Mouse (Mus musculus) lung, embryonic 14.5 days (tissue): ENCODE data around the gene Fryl. TPM values are rescaled to one million over a fixed set of nuclear protein-coding genes. Genes with fewer than 3 reads are reported as not detected.

Experiments used
- ATAC-seq: fragments of 200-750 bp; cut with Nextera tagmentation; 2 replicates; pipeline ENCODE4 v1.8.0; 2017; ENCODE audit warnings: mild to moderate bottlenecking, moderate TSS enrichment, moderate library complexity; ENCODE audit not compliant: insufficient read depth
- DNase-seq: peaks from one replicate; pipeline ENCODE4 v3.0.0-alpha.2; 2015
- H3K27ac ChIP-seq: fragments of 300-500 bp; sonication (generic); 2 replicates; pipeline ENCODE4 v1.5.1; 2014; ENCODE audit warnings: low read depth, mild to moderate bottlenecking, moderate library complexity
- H3K27me3 ChIP-seq: fragments of 300-500 bp; sonication (generic); 2 replicates; pipeline ENCODE4 v1.6.1; 2014; ENCODE audit warnings: low read length, control low read depth; ENCODE audit not compliant: insufficient read depth
- H3K36me3 ChIP-seq: fragments of 300-500 bp; sonication (generic); 2 replicates; pipeline ENCODE4 v1.6.1; 2014; ENCODE audit warnings: control low read depth; ENCODE audit not compliant: insufficient read depth
- H3K4me1 ChIP-seq: fragments of 300-500 bp; sonication (generic); 2 replicates; pipeline ENCODE4 v1.6.1; 2014; ENCODE audit warnings: antibody characterized with exemption, control low read depth; ENCODE audit not compliant: insufficient read depth
- H3K4me2 ChIP-seq: fragments of 300-500 bp; sonication (generic); 2 replicates; pipeline ENCODE4 v1.6.1; 2014; ENCODE audit warnings: mild to moderate bottlenecking
- H3K4me3 ChIP-seq: fragments of 300-500 bp; sonication (generic); 2 replicates; pipeline ENCODE4 v1.5.1; 2014; ENCODE audit warnings: low read depth, low read length
- H3K9ac ChIP-seq: fragments of 300-500 bp; sonication (generic); 2 replicates; pipeline ENCODE4 v1.6.1; 2014
- H3K9me3 ChIP-seq: fragments of 300-500 bp; sonication (generic); 2 replicates; pipeline ENCODE4 v1.6.1; 2016; ENCODE audit warnings: low read depth, low read length, control low read depth
- CTCF ChIP-seq: IDR thresholded peaks from 2 replicates; pipeline ENCODE4 v1.5.1; 2016; ENCODE audit warnings: antibody characterized with exemption, low read depth
- WGBS: fragments of 180-500 bp; shearing (Covaris S2); extraction: QIAGEN DNeasy Blood & Tissue Kit; methylation state at CpG from one replicate; pipeline ENCODE4 v1.1.7; 2014; 5-methylcytosine and 5-hydroxymethylcytosine counted together
- polyA plus RNA-seq: library from polyadenylated mRNA; unstranded; fragments of >200 nt; fragmentation: Nextera tagmentation; extraction: Ambion mirVana; gene quantifications from 2 replicates; pipeline ENCODE4 v1.2.1, GENCODE M21; 2014

Gene Fryl
- polyA plus RNA-seq, 1 experiment from 2014 or later, result 22.6 TPM

DNA sequence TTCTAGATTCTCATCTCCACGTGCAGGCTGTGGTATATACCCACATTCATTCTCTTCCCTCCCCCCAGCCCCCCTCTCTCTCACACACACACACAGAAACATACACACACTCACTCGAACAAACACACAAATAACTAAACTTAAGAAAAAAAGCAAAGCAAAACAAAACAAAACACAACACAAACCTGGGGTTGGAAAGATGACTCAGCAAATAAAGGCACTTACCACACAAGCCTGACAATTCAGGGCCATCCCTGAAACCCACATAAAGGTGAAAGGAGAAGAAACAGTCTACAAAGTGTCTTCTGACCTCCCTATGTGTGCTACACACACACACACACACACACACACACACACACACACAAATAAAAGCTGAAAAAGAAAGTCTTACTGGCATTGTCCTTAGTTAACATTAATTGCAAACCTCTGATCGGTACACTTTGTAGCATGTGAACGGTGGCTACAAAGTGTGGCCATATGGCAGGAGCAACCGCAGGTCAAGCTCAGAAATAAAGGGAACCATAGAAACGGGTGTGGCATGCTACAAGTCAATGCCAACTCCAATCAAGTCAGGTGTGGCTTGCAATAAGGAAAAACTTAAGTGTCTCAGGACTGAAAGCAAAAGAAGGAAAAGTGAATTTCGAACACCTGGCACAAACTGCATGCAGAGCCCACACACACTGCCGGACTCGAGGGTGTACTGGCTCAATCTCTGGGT, 66.8 kb downstream of the Fryl start:
- no peaks in the 10 kb centered on the region for H3K36me3 ChIP-seq
- H3K9me3 ChIP-seq, result no peaks in the 10 kb centered on the region
- no peak for TF ChIP-seq CTCF
- H3K4me2 ChIP-seq, result no peak overlapping the region; the same call in 1 of the 2 replicates
- ATAC-seq, result no peak
- no peak overlapping the region for H3K9ac ChIP-seq
- H3K27me3 ChIP-seq, result no peaks in the 10 kb centered on the region
- no peaks in the 10 kb centered on the region for H3K4me1 ChIP-seq
- H3K4me3 ChIP-seq, result no peak overlapping the region
- 82% methylated on average over 9 of the region's 9 CpGs for WGBS
- no peak overlapping the region for H3K27ac ChIP-seq
- DNase-seq, result no peak

DNA sequence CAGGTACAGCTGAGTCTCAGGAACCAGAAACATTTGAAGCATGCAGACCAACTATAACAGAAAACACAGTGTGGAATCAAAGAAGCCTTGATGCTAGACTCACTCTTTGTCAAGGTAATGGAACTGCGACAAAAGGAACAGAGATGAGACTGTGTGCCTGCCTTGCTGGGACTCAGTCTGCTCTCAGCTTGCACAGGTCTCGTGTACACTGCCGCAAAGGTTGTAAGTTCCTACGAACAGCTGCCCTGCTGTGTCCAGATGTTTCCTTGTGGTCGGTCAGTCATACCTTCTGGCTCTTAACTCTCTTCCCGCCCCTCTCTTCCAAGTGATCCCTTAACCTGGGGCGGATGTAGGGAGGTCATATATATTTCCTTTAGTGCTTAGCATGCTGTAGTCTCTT, 67.8 kb downstream of the Fryl start:
- no peaks in the 10 kb centered on the region for H3K4me1 ChIP-seq
- 68% methylated on average over 7 of the region's 7 CpGs for whole genome bisulfite sequencing
- H3K4me3 ChIP-seq, result no peak overlapping the region
- ATAC-seq, result no peak
- H3K9me3 ChIP-seq, result no peaks in the 10 kb centered on the region
- H3K9ac ChIP-seq, result no peak overlapping the region
- no peaks in the 10 kb centered on the region for H3K36me3 ChIP-seq
- H3K4me2 ChIP-seq, result no peak overlapping the region
- no peaks in the 10 kb centered on the region for H3K27me3 ChIP-seq
- no peak overlapping the region for H3K27ac ChIP-seq
- TF ChIP-seq CTCF, result no peak
- no peak for DNase-seq

DNA sequence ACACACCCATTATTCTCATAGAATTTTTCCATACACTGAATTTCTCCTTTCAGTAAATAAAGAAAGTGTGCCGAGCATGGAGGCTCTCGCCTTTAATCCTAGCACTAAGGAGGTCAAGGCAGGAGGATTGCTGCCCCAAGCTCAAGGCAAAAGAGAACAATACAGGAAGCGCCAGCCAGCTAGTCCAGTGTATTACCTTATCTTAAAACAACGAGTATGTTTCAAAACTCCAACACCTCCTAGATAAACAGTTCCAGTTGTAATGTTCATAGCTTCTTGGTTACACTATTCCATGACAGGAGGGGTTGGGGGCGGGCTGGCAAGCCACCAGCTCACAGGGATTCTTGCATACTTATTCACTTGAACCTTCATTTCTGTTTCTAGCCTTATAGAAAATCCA, 68.3 kb downstream of the Fryl start:
- DNase-seq (no peak), ATAC-seq (no peak)
- no peak overlapping the region for H3K9ac ChIP-seq
- no peak for TF ChIP-seq CTCF
- 44% methylated on average over 5 of the region's 5 CpGs for WGBS
- H3K4me2 ChIP-seq, result no peak overlapping the region
- H3K4me1 ChIP-seq, result no peaks in the 10 kb centered on the region
- H3K27me3 ChIP-seq, result no peaks in the 10 kb centered on the region
- no peak overlapping the region for H3K4me3 ChIP-seq
- no peaks in the 10 kb centered on the region for H3K9me3 ChIP-seq
- no peak overlapping the region for H3K27ac ChIP-seq
- no peaks in the 10 kb centered on the region for H3K36me3 ChIP-seq

DNA sequence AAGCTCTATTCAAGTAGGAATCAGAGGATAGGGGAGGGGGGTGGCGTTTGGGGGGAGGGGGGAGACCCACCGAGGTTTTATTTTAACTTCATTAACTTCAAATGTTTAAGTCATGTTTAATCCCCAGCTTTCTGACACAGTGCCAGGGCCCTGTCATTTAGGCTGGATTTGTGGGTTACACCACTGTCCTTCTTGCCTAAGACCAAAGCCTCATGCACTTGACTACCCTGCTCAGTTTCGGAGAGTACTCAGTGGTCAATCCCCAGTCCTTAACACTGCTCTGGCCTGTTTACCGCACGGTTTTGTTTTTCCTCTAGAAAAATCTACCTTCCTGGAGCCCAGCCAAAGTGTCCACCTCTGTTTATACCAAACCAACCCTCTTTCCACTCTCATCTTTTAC, 69.5 kb downstream of the Fryl start:
- H3K36me3 ChIP-seq, result no peaks in the 10 kb centered on the region
- 69% methylated on average over 5 of the region's 5 CpGs for WGBS

DNA sequence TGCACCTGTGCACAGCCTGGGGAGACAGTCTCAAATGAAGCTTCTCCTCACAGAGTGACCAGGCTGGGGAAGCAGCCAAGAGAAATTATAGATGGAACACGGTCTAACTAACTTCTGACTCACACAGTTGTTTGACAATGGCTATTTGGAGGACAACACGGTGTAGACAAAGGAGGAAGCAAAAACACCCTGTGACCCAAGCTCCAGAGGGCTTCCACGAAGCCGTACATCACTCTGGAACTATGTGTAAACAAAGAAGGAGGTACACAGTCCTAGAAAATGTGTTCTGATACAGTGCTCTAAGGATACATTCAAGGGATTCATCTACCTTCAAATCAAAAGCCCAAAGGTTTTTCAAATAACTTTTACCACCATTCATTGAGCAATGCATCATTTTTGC, 71.0 kb downstream of the Fryl start:
- Histone ChIP-seq H3K9ac (no peak overlapping the region), H3K4me2 (no peak overlapping the region), H3K9me3 (no peaks in the 10 kb centered on the region), H3K36me3 (no peaks in the 10 kb centered on the region), H3K4me1 (no peaks in the 10 kb centered on the region), H3K27me3 (no peaks in the 10 kb centered on the region), H3K27ac (no peak overlapping the region), H3K4me3 (no peak overlapping the region)
- 57% methylated on average over 4 of the region's 4 CpGs for WGBS
- no peak for DNase-seq
- TF ChIP-seq CTCF, result no peak
- no peak for ATAC-seq

More for the DNA sequence above, 69.5 kb downstream of the Fryl start:
- no peaks in the 10 kb centered on the region for H3K9me3 ChIP-seq
- ATAC-seq, result no peak
- H3K4me1 ChIP-seq, result no peaks in the 10 kb centered on the region
- H3K4me3 ChIP-seq, result no peak overlapping the region
- DNase-seq, result no peak
- no peaks in the 10 kb centered on the region for H3K27me3 ChIP-seq
- H3K9ac ChIP-seq, result no peak overlapping the region
- TF ChIP-seq CTCF, result no peak
- H3K27ac ChIP-seq, result no peak overlapping the region
- H3K4me2 ChIP-seq, result no peak overlapping the region

DNA sequence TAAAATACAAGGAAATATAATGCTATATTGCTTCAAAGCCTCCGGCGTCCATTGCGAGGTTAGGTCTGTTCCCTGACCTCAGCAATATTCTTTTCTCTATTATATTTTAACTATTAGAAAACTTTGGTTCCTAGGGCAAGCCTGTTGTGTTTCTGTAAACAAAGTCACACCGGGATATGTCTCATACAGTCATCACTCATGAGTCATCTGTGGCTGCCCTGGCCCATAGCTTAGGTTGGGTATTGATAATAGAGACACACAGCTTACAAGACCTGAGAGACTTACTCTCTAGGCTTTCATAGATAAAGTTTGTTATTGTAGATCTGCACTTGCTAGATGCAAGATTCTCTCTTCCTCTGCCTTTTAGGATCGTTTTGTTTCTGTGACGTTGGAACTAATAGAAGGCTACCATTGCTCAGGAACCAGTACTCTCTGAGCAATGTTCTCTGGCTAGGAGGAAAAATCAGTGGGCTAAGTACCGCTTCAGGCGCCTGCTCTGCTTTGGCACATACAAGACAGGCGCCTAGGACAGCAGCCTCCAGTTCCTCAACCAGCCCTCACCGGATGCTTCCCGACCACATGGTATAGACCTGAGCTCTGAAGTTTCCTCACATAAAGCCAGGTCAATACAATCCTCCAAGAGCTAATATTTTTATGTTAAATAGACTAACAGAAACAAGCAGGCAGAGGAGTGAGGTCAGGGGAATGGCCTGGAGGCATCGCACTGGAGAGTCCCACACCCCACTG, 73.5 kb downstream of the Fryl start:
- Histone ChIP-seq H3K27me3 (no peaks in the 10 kb centered on the region), H3K4me1 (no peaks in the 10 kb centered on the region), H3K4me3 (no peak overlapping the region), H3K4me2 (no peak overlapping the region), H3K36me3 (no peaks in the 10 kb centered on the region), H3K9me3 (no peaks in the 10 kb centered on the region), H3K9ac (no peak overlapping the region), H3K27ac (no peak overlapping the region)
- no peak for TF ChIP-seq CTCF
- ATAC-seq (no peak), DNase-seq (no peak)
- 83% methylated on average over 12 of the region's 12 CpGs for WGBS

DNA sequence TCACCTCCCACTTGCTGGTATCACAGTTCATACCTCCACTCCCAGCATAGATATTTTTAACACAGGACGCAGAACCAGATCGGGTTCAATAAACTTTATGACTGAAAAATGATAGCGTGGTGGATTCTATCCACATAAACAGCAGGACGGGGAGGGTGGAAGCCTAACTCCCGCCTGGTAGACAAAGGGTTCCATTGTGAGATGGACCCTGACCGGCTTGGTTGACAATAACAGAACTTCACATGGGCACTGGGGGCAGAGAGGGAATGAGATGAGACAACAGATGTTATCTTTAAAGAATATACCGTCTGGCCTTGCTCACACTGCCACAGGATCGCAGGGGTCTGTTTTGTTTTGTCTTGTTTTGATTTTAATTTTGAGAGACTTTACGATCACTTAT, 74.2 kb downstream of the Fryl start:
- Histone ChIP-seq H3K4me3 (no peak overlapping the region), H3K9ac (no peak overlapping the region), H3K27ac (no peak overlapping the region), H3K36me3 (no peaks in the 10 kb centered on the region), H3K27me3 (no peaks in the 10 kb centered on the region), H3K9me3 (no peaks in the 10 kb centered on the region), H3K4me1 (no peaks in the 10 kb centered on the region), H3K4me2 (no peak overlapping the region)
- DNase-seq (no peak), ATAC-seq (no peak)
- TF ChIP-seq CTCF, result no peak
- 70% methylated on average over 9 of the region's 9 CpGs for WGBS
